Mouse (Mus musculus) E14TG2a.4 (cell line): ENCODE measurements around the gene Nudt16l1.

Experiments used
- CTCF ChIP-seq: conservative IDR thresholded peaks from 2 replicates; pipeline ENCODE4 v1.5.1; 2014; ENCODE audit warnings: low read length
- NANOG ChIP-seq: IDR thresholded peaks from 2 replicates; pipeline ENCODE4 v1.6.1; 2014; ENCODE audit warnings: borderline replicate concordance, low read length, mixed read lengths

DNA sequence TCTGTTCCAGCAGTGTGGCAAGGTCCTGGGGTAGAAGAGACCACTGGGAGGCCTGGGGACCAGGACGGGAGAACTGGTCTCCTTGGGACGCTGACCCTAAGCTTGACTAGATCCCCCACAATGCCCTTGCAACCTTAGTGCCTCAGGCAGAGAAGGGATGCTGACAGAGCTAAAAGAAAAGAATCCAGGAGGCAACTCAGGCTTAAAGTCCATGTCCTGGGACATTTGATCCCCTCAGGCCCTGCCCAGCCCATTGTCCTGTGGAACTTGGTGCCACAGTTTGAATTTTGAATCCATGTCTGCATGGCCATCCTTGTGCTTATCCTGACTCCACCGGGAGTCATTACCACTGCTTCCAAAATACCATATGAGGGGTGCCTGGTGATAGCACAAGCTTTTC is 7.6 kb downstream of the Nudt16l1 start:
- TF ChIP-seq CTCF = no peak
- no peak for TF ChIP-seq NANOG
